Mouse (Mus musculus): Measurements from ENCODE around the gene Tor1aip2. TPM values are rescaled to one million over a fixed set of nuclear protein-coding genes. Genes with fewer than 3 reads are reported as not detected.

Gene Tor1aip2
- polyA plus RNA-seq, 1 experiment from 2014 or later: 91.3 TPM

DNA sequence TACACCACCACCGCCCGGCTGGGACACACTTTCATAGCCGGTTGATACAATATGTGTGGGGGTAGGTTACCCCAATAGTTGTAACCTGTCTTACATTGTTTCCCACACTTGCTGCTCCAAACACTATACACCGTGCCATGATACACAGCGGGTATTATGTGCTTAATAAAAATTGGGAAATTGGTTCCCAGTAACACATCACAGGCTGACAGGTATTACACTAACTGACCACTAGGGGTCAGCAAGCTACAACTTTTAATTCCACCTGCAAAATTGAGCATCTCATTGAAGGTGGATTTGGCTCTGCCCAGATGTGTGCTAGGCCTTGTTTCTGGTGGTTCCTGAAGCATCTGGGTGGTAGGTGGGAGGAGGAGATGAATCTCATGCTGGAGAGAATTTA lies 50.6 kb downstream of the Tor1aip2 start:
- Histone ChIP-seq H3K4me2 (ENCODE audit: low read length) (no peak overlapping the region), H3K27me3 (ENCODE audit: control insufficient read depth, insufficient read depth, low read length) (no peaks in the 10 kb centered on the region), H3K4me1 (ENCODE audit: control insufficient read depth in 2 of 2, insufficient read depth in 2 of 2, low read length in 2 of 2) (peaks cover 11 to 23% of the 10 kb centered on the region in 2 experiments), H3K9ac (ENCODE audit: low read length) (no peak overlapping the region), H3K36me3 (ENCODE audit: control insufficient read depth, insufficient read depth, low read length) (no peaks in the 10 kb centered on the region), H3K4me3 (ENCODE audit: control insufficient read depth in 1 of 2, insufficient read depth in 1 of 2, low read depth in 1 of 2, low read length in 2 of 2) (no peak overlapping the region), H3K27ac (replicated peaks in 1 of 2; ENCODE audit: control insufficient read depth in 1 of 2, insufficient read depth in 1 of 2, low read depth in 2 of 2, low read length in 2 of 2) (no peak overlapping the region), H3K9me3 (ENCODE audit: control insufficient read depth, low read length) (no peaks in the 10 kb centered on the region)
- WGBS: 52% methylated on average over 5 of the region's 5 CpGs
- ATAC-seq (ENCODE audit: insufficient number of reproducible peaks, insufficient read depth, low FRiP score, low read depth): no peak

DNA sequence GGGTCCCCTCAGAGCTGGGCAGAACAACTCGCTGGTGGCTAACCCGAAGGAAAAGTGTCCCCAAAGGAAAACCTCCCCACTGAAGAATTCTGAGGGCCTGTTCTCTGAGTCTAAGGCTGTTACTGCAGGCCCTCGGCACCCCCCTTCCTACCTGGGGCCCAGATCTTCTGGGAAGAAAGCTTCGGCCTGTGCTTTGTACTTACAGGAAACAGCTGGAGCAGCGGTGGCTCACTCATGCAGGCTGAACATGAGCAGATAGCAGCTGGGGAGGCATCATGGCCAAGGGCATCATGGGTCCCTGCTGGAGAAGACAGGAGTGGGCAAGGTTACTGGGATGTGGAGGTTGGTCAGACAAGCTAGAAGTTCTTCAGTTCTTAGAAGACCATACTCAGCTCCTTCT lies 52.4 kb downstream of the Tor1aip2 start:
- Histone ChIP-seq H3K27me3 (ENCODE audit: control insufficient read depth, insufficient read depth, low read length) (no peaks in the 10 kb centered on the region), H3K9me3 (ENCODE audit: control insufficient read depth, low read length) (no peaks in the 10 kb centered on the region), H3K4me1 (ENCODE audit: control insufficient read depth in 2 of 2, insufficient read depth in 2 of 2, low read length in 2 of 2) (peaks cover 8 to 22% of the 10 kb centered on the region in 2 experiments), H3K27ac (replicated peaks in 1 of 2; ENCODE audit: control insufficient read depth in 1 of 2, insufficient read depth in 1 of 2, low read depth in 2 of 2, low read length in 2 of 2) (no peak overlapping the region), H3K4me2 (ENCODE audit: low read length) (no peak overlapping the region), H3K9ac (ENCODE audit: low read length) (no peak overlapping the region), H3K4me3 (ENCODE audit: control insufficient read depth in 1 of 2, insufficient read depth in 1 of 2, low read depth in 1 of 2, low read length in 2 of 2) (no peak overlapping the region), H3K36me3 (ENCODE audit: control insufficient read depth, insufficient read depth, low read length) (no peaks in the 10 kb centered on the region)
- WGBS: 69% methylated on average over 5 of the region's 5 CpGs
- no peak for ATAC-seq (ENCODE audit: insufficient number of reproducible peaks, insufficient read depth, low FRiP score, low read depth)

DNA sequence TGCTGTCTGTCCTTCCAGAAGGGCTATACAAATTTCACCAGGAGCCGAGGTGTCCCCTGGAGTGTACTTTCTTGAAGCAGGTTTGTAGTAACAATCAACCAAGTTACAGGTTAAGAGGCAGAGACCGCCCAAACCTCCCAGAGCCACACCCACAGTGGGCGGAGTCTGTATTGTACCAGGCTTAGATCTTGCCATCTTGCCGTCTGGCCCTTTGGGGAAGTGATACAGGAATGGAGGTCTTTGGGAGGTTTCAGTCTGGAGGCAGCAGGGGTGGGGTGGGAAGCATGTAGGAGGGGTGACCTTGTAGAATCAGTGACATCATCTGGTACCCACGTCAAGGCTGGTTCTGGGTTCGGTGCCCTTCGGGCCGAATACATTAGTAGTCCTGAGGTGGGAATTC lies 54.4 kb downstream of the Tor1aip2 start:
- H3K4me3 ChIP-seq (ENCODE audit: control insufficient read depth in 1 of 2, insufficient read depth in 1 of 2, low read depth in 1 of 2, low read length in 2 of 2): no peak overlapping the region

DNA sequence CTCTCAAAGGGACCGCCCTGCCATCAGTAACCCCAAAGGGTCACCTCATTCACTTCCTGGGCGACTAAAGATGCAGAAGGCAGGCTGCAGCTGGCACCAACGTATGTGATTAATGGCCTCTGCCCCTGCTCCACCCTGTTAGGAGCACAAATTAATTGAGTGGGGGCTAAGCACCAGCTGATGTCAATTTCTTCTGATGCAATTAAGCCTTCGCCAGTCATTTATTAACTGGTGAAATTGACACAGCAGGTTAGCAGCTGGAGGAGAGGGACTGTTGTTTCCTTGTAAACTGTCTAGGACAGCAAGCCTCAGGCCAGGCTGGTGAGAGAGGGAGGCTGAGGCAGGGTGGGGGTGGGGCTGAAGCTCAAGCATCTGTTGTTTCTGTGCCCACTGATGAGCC lies 54.8 kb downstream of the Tor1aip2 start:
- ATAC-seq (ENCODE audit: insufficient number of reproducible peaks, insufficient read depth, low FRiP score, low read depth): no peak
- Histone ChIP-seq H3K4me1 (ENCODE audit: control insufficient read depth in 2 of 2, insufficient read depth in 2 of 2, low read length in 2 of 2) (0 out of 4 replicates have a peak, but pooled peaks cover 0 to under 1% of the 10 kb centered on the region in 2 experiments), H3K27ac (replicated peaks in 1 of 2; ENCODE audit: control insufficient read depth in 1 of 2, insufficient read depth in 1 of 2, low read depth in 2 of 2, low read length in 2 of 2) (no peak overlapping the region), H3K27me3 (ENCODE audit: control insufficient read depth, insufficient read depth, low read length) (no peaks in the 10 kb centered on the region), H3K4me3 (ENCODE audit: control insufficient read depth in 1 of 2, insufficient read depth in 1 of 2, low read depth in 1 of 2, low read length in 2 of 2) (no peak overlapping the region), H3K9ac (ENCODE audit: low read length) (no peak overlapping the region), H3K9me3 (ENCODE audit: control insufficient read depth, low read length) (no peaks in the 10 kb centered on the region), H3K36me3 (ENCODE audit: control insufficient read depth, insufficient read depth, low read length) (no peaks in the 10 kb centered on the region), H3K4me2 (ENCODE audit: low read length) (no peak overlapping the region)
- WGBS: 89% methylated on average over 4 of the region's 4 CpGs

More for the DNA sequence above, 54.4 kb downstream of the Tor1aip2 start:
- no peak overlapping the region for H3K9ac ChIP-seq (ENCODE audit: low read length)
- no peak overlapping the region for H3K27ac ChIP-seq (replicated peaks in 1 of 2; ENCODE audit: control insufficient read depth in 1 of 2, insufficient read depth in 1 of 2, low read depth in 2 of 2, low read length in 2 of 2)
- no peaks in the 10 kb centered on the region for H3K9me3 ChIP-seq (ENCODE audit: control insufficient read depth, low read length)
- H3K27me3 ChIP-seq (ENCODE audit: control insufficient read depth, insufficient read depth, low read length): no peaks in the 10 kb centered on the region
- no peak for ATAC-seq (ENCODE audit: insufficient number of reproducible peaks, insufficient read depth, low FRiP score, low read depth)
- 77% methylated on average over 8 of the region's 8 CpGs for WGBS
- peaks cover 0 to 5% of the 10 kb centered on the region in 2 experiments; a peak in 1 of 4 replicates for H3K4me1 ChIP-seq (ENCODE audit: control insufficient read depth in 2 of 2, insufficient read depth in 2 of 2, low read length in 2 of 2)
- no peaks in the 10 kb centered on the region for H3K36me3 ChIP-seq (ENCODE audit: control insufficient read depth, insufficient read depth, low read length)
- H3K4me2 ChIP-seq (ENCODE audit: low read length): no peak overlapping the region

DNA sequence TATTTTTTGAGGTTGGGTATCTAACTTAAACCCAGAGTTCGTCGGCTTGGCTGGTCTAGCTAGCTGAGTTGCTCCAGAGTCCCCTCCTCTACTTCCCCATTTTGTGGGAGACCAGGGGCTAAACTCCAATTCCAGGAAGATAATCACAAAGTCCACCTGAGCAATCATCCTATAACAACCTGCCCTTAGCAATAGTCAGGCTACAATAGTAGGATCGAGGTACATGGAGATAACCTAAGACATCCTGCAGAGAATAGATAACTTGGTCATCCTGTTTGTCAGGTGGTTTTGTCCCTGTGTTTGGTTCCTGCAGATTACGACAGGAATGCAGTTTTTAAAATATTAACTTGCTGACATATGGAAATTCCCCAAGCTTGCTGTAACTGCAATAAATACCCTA lies 56.6 kb downstream of the Tor1aip2 start:
- 70% methylated on average over 4 of the region's 4 CpGs for WGBS
- no peaks in the 10 kb centered on the region for H3K27me3 ChIP-seq (ENCODE audit: control insufficient read depth, insufficient read depth, low read length)
- no peak overlapping the region for H3K4me3 ChIP-seq (ENCODE audit: control insufficient read depth in 1 of 2, insufficient read depth in 1 of 2, low read depth in 1 of 2, low read length in 2 of 2)
- H3K9me3 ChIP-seq (ENCODE audit: control insufficient read depth, low read length): no peaks in the 10 kb centered on the region
- no peak for ATAC-seq (ENCODE audit: insufficient number of reproducible peaks, insufficient read depth, low FRiP score, low read depth)
- no peak overlapping the region for H3K4me2 ChIP-seq (ENCODE audit: low read length)
- no peaks in the 10 kb centered on the region for H3K36me3 ChIP-seq (ENCODE audit: control insufficient read depth, insufficient read depth, low read length)
- no peaks in the 10 kb centered on the region for H3K4me1 ChIP-seq (ENCODE audit: control insufficient read depth in 2 of 2, insufficient read depth in 2 of 2, low read length in 2 of 2)
- H3K27ac ChIP-seq (replicated peaks in 1 of 2; ENCODE audit: control insufficient read depth in 1 of 2, insufficient read depth in 1 of 2, low read depth in 2 of 2, low read length in 2 of 2): no peak overlapping the region
- H3K9ac ChIP-seq (ENCODE audit: low read length): no peak overlapping the region

DNA sequence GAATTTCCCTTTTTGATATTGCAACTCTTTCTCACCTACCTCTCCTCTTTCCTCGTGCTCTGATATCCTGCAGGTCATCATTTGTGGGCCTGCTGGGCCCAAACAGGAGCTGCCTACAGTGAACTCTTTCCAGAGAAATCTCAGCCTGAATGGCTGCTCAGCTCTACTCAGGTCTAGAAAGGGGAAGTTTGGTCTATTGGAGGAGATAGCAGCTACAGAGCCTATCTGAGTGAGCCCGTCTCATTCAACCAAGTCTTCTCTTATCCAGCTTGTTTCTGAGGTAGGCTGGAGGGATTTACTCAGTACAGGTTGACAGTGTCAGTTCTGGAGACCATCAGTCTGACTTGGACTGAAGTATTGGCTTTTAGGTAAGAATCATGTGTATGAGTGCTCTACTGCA lies 68.6 kb downstream of the Tor1aip2 start:
- H3K9me3 ChIP-seq (ENCODE audit: control insufficient read depth, low read length): peaks cover 9% of the 10 kb centered on the region; the same call in 1 of the 2 replicates
- H3K4me2 ChIP-seq (ENCODE audit: low read length): no peak overlapping the region
- H3K27ac ChIP-seq (replicated peaks in 1 of 2; ENCODE audit: control insufficient read depth in 1 of 2, insufficient read depth in 1 of 2, low read depth in 2 of 2, low read length in 2 of 2): no peak overlapping the region
- no peaks in the 10 kb centered on the region for H3K36me3 ChIP-seq (ENCODE audit: control insufficient read depth, insufficient read depth, low read length)
- no peaks in the 10 kb centered on the region for H3K27me3 ChIP-seq (ENCODE audit: control insufficient read depth, insufficient read depth, low read length)
- WGBS: 85% methylated on average over 2 of the region's 2 CpGs
- ATAC-seq (ENCODE audit: insufficient number of reproducible peaks, insufficient read depth, low FRiP score, low read depth): no peak
- no peak overlapping the region for H3K4me3 ChIP-seq (ENCODE audit: control insufficient read depth in 1 of 2, insufficient read depth in 1 of 2, low read depth in 1 of 2, low read length in 2 of 2)
- H3K4me1 ChIP-seq (ENCODE audit: control insufficient read depth in 2 of 2, insufficient read depth in 2 of 2, low read length in 2 of 2): peaks cover 2 to 8% of the 10 kb centered on the region in 2 experiments; a peak in 1 of 4 replicates
- H3K9ac ChIP-seq (ENCODE audit: low read length): no peak overlapping the region

DNA sequence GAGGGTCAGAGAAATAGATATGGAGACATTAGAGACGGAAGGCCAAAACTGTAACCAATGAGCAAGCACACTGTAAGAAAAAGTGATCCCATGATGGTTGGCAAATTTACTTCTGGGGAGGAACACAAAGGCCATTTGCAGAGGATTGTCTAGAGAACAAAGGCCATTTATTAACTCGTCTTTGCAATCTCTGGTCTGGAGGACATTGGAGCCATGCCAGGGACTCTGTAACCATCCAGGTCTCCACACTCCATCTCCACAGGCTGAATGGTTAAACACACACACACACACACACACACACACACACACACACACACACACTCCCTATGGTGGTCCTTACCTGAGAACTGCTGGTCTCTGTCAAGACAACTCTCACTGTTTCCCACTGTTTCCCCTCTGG lies 70.2 kb downstream of the Tor1aip2 start:
- WGBS: 71% methylated on average over 2 of the region's 2 CpGs
- Histone ChIP-seq H3K4me1 (ENCODE audit: control insufficient read depth in 2 of 2, insufficient read depth in 2 of 2, low read length in 2 of 2) (peaks cover 2 to 9% of the 10 kb centered on the region in 2 experiments; a peak in 1 of 4 replicates), H3K27ac (replicated peaks in 1 of 2; ENCODE audit: control insufficient read depth in 1 of 2, insufficient read depth in 1 of 2, low read depth in 2 of 2, low read length in 2 of 2) (no peak overlapping the region), H3K9ac (ENCODE audit: low read length) (no peak overlapping the region), H3K27me3 (ENCODE audit: control insufficient read depth, insufficient read depth, low read length) (no peaks in the 10 kb centered on the region), H3K4me2 (ENCODE audit: low read length) (no peak overlapping the region), H3K9me3 (ENCODE audit: control insufficient read depth, low read length) (peaks cover 9% of the 10 kb centered on the region; the same call in 1 of the 2 replicates), H3K4me3 (ENCODE audit: control insufficient read depth in 1 of 2, insufficient read depth in 1 of 2, low read depth in 1 of 2, low read length in 2 of 2) (no peak overlapping the region), H3K36me3 (ENCODE audit: control insufficient read depth, insufficient read depth, low read length) (no peaks in the 10 kb centered on the region)
- ATAC-seq (ENCODE audit: insufficient number of reproducible peaks, insufficient read depth, low FRiP score, low read depth): no peak

DNA sequence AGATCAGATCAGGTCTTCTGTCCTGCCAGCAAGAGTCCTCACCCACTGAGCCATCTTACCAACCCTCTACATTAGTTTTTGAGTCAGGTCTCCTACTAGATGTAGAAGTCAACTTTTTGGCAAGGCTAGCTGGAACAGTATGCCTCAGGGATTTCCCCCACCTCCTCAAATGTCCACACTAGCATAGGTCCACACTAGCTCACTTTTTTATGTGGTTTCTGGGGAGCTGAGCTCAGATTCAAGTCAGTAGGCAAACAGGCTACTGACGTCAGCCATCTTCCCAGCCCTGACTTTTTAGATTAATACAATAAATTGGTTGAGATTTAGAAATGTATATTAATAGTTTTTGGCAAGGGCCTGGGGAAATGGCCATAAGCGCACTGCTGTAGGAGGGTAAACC lies 72.2 kb downstream of the Tor1aip2 start:
- no peak overlapping the region for H3K9ac ChIP-seq (ENCODE audit: low read length)
- H3K4me2 ChIP-seq (ENCODE audit: low read length): no peak overlapping the region
- no peak overlapping the region for H3K27ac ChIP-seq (replicated peaks in 1 of 2; ENCODE audit: control insufficient read depth in 1 of 2, insufficient read depth in 1 of 2, low read depth in 2 of 2, low read length in 2 of 2)
- no peaks in the 10 kb centered on the region for H3K36me3 ChIP-seq (ENCODE audit: control insufficient read depth, insufficient read depth, low read length)
- peaks cover 2 to 9% of the 10 kb centered on the region in 2 experiments; a peak in 1 of 4 replicates for H3K4me1 ChIP-seq (ENCODE audit: control insufficient read depth in 2 of 2, insufficient read depth in 2 of 2, low read length in 2 of 2)
- H3K9me3 ChIP-seq (ENCODE audit: control insufficient read depth, low read length): peaks cover 5% of the 10 kb centered on the region; the same call in 1 of the 2 replicates
- no peaks in the 10 kb centered on the region for H3K27me3 ChIP-seq (ENCODE audit: control insufficient read depth, insufficient read depth, low read length)
- WGBS: 85% methylated on average over 2 of the region's 2 CpGs
- no peak overlapping the region for H3K4me3 ChIP-seq (ENCODE audit: control insufficient read depth in 1 of 2, insufficient read depth in 1 of 2, low read depth in 1 of 2, low read length in 2 of 2)
- ATAC-seq (ENCODE audit: insufficient number of reproducible peaks, insufficient read depth, low FRiP score, low read depth): no peak

Measured in heart, embryonic 14.5 days (tissue).